Mouse (Mus musculus) heart, postnatal 0 days (tissue): ENCODE measurements around the gene Cradd.

ENCODE experiments used
- CTCF ChIP-seq: IDR thresholded peaks from 2 replicates; pipeline ENCODE4 v1.5.1; 2016; ENCODE audit warnings: antibody characterized with exemption, control low read depth, low read depth
- EP300 ChIP-seq: IDR thresholded peaks from 2 replicates; pipeline ENCODE4 v1.6.1; 2016; ENCODE audit warnings: antibody characterized with exemption, low read depth

DNA sequence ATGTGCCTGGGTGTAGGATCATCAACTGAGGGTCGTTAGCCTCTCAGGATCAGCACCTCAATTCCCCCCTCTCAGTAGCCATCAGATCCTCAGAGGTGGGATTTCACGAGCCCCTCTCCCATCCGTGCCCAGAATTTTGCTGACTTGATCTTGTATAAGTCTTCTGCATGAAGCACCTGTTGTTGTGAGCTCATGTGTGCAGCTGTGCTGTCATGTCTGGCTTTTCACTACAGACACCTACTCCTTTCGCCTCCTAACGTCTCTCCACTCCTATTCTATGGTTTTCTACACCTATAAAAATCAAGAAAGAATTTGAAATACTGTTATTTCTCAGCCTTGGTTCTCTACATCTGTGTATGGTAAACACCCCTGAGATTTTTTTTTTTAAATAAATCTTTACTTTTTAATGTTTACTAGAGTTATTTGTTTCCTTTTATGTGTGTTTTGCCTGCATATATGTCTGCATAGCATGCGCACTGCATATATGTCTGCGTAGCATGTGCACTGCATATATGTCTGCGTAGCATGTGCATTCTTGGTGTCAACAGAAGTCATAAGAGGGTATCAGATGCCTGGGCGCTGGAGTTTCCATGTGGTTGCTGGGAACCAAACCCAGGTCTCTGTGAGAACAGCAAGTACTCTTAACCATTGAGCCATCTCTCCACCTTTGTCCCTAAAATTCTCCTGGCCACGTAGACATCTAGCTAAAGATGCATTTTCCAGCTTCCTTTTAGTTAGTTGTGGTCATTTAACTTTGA, 19.1 kb upstream of the Cradd start:
- no peak for TF ChIP-seq CTCF
- TF ChIP-seq EP300, result no peak
